ENCODE assay signal across 9 mouse cellular contexts in the genomic region with DNA sequence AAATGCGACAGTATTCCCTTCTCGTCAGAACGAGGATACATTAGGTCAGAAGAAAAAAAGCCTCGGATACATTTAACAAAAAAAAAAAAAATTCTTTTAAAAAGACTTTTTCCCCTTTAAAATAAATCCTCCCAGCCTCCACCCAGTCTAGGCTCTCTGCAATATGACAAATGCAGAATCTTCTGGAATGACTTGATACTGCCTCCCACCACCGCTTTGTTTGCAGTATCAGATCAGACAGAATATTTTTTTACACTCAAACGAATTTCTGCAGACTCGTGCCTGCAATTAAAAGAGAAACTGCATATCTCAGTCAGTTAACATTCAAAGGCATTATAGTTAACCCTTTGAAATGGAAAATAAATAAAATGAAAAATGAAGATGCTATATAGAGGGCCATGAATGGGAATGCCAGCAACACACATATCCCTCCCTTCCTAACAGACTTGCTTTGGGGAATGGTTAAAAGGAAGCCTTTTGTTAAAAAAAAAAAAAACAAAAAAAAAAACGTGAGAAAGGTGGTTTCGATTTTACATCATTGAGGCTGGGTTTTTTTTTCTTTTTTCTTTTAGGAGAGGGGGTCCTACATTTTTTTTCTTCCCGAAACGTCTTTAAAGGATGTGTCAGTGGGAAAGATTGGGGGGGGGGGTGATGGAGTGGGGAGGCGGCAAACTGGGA. TPM values are rescaled to one million over a fixed set of nuclear protein-coding genes. Genes with fewer than 3 reads are reported as not detected.
DNase-seq lines count a peak whose midpoint lies in the region; ATAC-seq and TF ChIP-seq lines count a peak whose summit lies in the region.
"Had no signal": no experiment of that assay in that cellular context is flagged by ENCODE, and none has a peak within 500 bp of the region (broad histone marks: within the 10 kb centered on the region; RNA-seq: fewer than 3 reads in every experiment).

No protein-coding gene starts in this region.

- no peaks in the 10 kb centered on the region for H3K9me3 ChIP-seq in heart, embryonic 12.5 days (replicated peaks)
- no peaks in the 10 kb centered on the region for H3K9me3 ChIP-seq in ES-E14 (ENCODE audit: control insufficient read depth, insufficient read depth, low read depth, low read length)
- no peaks in the 10 kb centered on the region for H3K9me3 ChIP-seq in forebrain, postnatal 0 days (ENCODE audit: low read length)

- H3K27ac ChIP-seq in heart, embryonic 12.5 days (ENCODE audit: poor library complexity, severe bottlenecking): peak overlapping the region; percentile 97
- H3K27ac ChIP-seq in ES-E14 (ENCODE audit: insufficient read depth, low read depth, low read length, poor library complexity, severe bottlenecking) (peak overlapping the region; percentile 98; the same call in 1 of the 2 replicates), macrophage (peak overlapping the region; percentile 95)
- H3K27ac ChIP-seq in forebrain, postnatal 0 days (ENCODE audit: low read depth, low read length): peak overlapping the region; percentile 99

- no peak for ATAC-seq in heart, embryonic 12.5 days (ENCODE audit: insufficient number of reproducible peaks, low FRiP score)
- ATAC-seq in forebrain, postnatal 0 days: no peak

- in situ Hi-C loops in ES-E14 (cut with MboI; ENCODE audit: low sequenced_read_pairs in 2 of 2, unreplicated experiment in 2 of 2): no loop called here

- DNase-seq in heart, adult 8-10 months (ENCODE audit: low spot score): no peak
- DNase-seq in ES-E14 (ENCODE audit: low read depth, low spot score): no peak
- DNase-seq in forebrain, postnatal 0 days: peak; percentile 57
- no peak for DNase-seq in right cerebral cortex, adult 2 months (ENCODE audit: low spot score in 2 of 2)
- DNase-seq in thymus, adult 18-20 months: no peak
- no peak for DNase-seq in adrenal gland, adult 8-10 months

- 12% methylated on average over 12 of the region's 12 CpGs for WGBS in heart, embryonic 12.5 days
- 5% methylated on average over 12 of the region's 12 CpGs for WGBS in forebrain, postnatal 0 days
- WGBS in macrophage (ENCODE audit: missing documents): 12% methylated on average over 12 of the region's 12 CpGs

- TF ChIP-seq CTCF in forebrain, postnatal 0 days (IDR thresholded peaks at IDR 0.05; ENCODE audit: low read depth): no peak

- H3K4me2 ChIP-seq in heart, embryonic 12.5 days: peak overlapping the region; percentile 71
- peak overlapping the region; percentile 52 for H3K4me2 ChIP-seq in forebrain, postnatal 0 days (ENCODE audit: low read depth)

- H3K36me3 ChIP-seq in heart, embryonic 12.5 days: peaks cover 38% of the 10 kb centered on the region
- H3K36me3 ChIP-seq in ES-E14 (ENCODE audit: control insufficient read depth, insufficient read depth, low read length, poor library complexity, severe bottlenecking) (peaks cover 33% of the 10 kb centered on the region), macrophage (ENCODE audit: inconsistent target) (peaks cover 38% of the 10 kb centered on the region)
- H3K36me3 ChIP-seq in forebrain, postnatal 0 days (ENCODE audit: insufficient read depth): peaks cover 25% of the 10 kb centered on the region

- H3K79me2 ChIP-seq in macrophage (ENCODE audit: inconsistent target): peaks cover 58% of the 10 kb centered on the region

- peaks cover 21% of the 10 kb centered on the region for H3K4me1 ChIP-seq in heart, embryonic 12.5 days (replicated peaks)
- H3K4me1 ChIP-seq in ES-E14 (ENCODE audit: control insufficient read depth in 2 of 2, insufficient read depth in 2 of 2, low read length in 2 of 2, poor library complexity in 1 of 2): peaks cover 6 to 12% of the 10 kb centered on the region in 2 experiments; a peak in 3 of 4 replicates
- peaks cover 13% of the 10 kb centered on the region for H3K4me1 ChIP-seq in forebrain, postnatal 0 days (ENCODE audit: insufficient read depth)

- peak overlapping the region; percentile 89 for H3K9ac ChIP-seq in heart, embryonic 12.5 days
- H3K9ac ChIP-seq in ES-E14 (ENCODE audit: insufficient read depth, low read depth, low read length, poor library complexity, severe bottlenecking): peak overlapping the region; percentile 98
- peak overlapping the region; percentile 99 for H3K9ac ChIP-seq in forebrain, postnatal 0 days

- no peaks in the 10 kb centered on the region for H3K27me3 ChIP-seq in heart, embryonic 12.5 days (replicated peaks)
- no peaks in the 10 kb centered on the region for H3K27me3 ChIP-seq in forebrain, postnatal 0 days (ENCODE audit: insufficient read depth, low read length)

- peak overlapping the region; percentile 97 for H3K4me3 ChIP-seq in heart, embryonic 12.5 days
- peak overlapping the region; percentile 87 to 98 for H3K4me3 ChIP-seq in ES-E14 (ENCODE audit: insufficient read depth in 1 of 2, low read depth in 1 of 2, low read length in 2 of 2, poor library complexity in 1 of 2, severe bottlenecking in 1 of 2)
- peak overlapping the region; percentile 98 for H3K4me3 ChIP-seq in forebrain, postnatal 0 days (ENCODE audit: low read depth, low read length)
- H3K4me3 ChIP-seq in macrophage (ENCODE audit: inconsistent target): peak overlapping the region; percentile 96

TF ChIP-seq in ES-E14, 5 proteins besides CTCF, POLR2A, EP300 and RAD21:
- TF ChIP-seq ZC3H11A (IDR thresholded peaks at IDR 0.05; ENCODE audit: borderline replicate concordance, low read depth, low read length) (no peak), ZNF384 (IDR thresholded peaks at IDR 0.05; ENCODE audit: low read depth, low read length) (peak; percentile 67), CHD2 (IDR thresholded peaks at IDR 0.05; ENCODE audit: low read depth, low read length) (no peak)

RNA-seq across cellular contexts. Expression of a gene that starts 1.1 kb away (rescaled TPM):
- 214 and 222 TPM in 2 replicates for polyA plus RNA-seq in heart, embryonic 12.5 days (2016; fragmentation: Nextera tagmentation; extraction: Ambion mirVana)
- total RNA-seq in heart, adult 8-10 months (2022): 100 to 1,000 TPM; 265 to 313 (median 289) TPM
- total RNA-seq in ES-E14 (2012; rRNA removed): 109 and 176 TPM in 2 replicates
- total RNA-seq in forebrain, postnatal 0 days (2014; rRNA removed): 220 and 286 TPM in 2 replicates
- 603 and 867 TPM in 2 replicates for polyA plus RNA-seq in forebrain, postnatal 0 days (2015; fragmentation: Nextera tagmentation; extraction: Ambion mirVana)
- total RNA-seq in macrophage (2018; cell fraction: chromatin; rRNA removed): 100 to 1,000 TPM in 20 of 26 experiments, 10 to 100 TPM in 6; 53.4 to 231 (median 136) TPM
- total RNA-seq in macrophage (2018; cell fraction: cytosol; rRNA removed): 100 to 1,000 TPM; 212 to 334 (median 277) TPM
- 100 to 1,000 TPM in 24 of 26 experiments, 10 to 100 TPM in 2; 92.5 to 392 (median 213) TPM for total RNA-seq in macrophage (2018; cell fraction: nucleus; rRNA removed)
- 161 to 315 TPM (median 200 TPM) in 3 replicates for polyA plus RNA-seq in macrophage (2018)
- 100 to 1,000 TPM; 434 to 601 (median 481) TPM for total RNA-seq in adrenal gland, adult 8-10 months (2022)

RNA-seq across cellular contexts. Expression of a gene that starts 41.0 kb away (rescaled TPM):
- polyA plus RNA-seq in heart, embryonic 12.5 days (2016; fragmentation: Nextera tagmentation; extraction: Ambion mirVana): 0.70 and 1.6 TPM in 2 replicates
- under 1 TPM in 3 of 4 experiments, not detected in 1; 0.44 to 0.53 (median 0.46) TPM for total RNA-seq in heart, adult 8-10 months (2022)
- 10.9 and 11.0 TPM in 2 replicates for total RNA-seq in ES-E14 (2012; rRNA removed)
- 6.5 and 7.0 TPM in 2 replicates for total RNA-seq in forebrain, postnatal 0 days (2014; rRNA removed)
- polyA plus RNA-seq in forebrain, postnatal 0 days (2015; fragmentation: Nextera tagmentation; extraction: Ambion mirVana): 2.5 and 4.0 TPM in 2 replicates
- 1 to 10 TPM in 24 of 26 experiments, not detected in 2; 1.1 to 5.4 (median 2.5) TPM for total RNA-seq in macrophage (2018; cell fraction: chromatin; rRNA removed)
- total RNA-seq in macrophage (2018; cell fraction: cytosol; rRNA removed): 1 to 10 TPM; 1.6 to 5.2 (median 3.2) TPM
- total RNA-seq in macrophage (2018; cell fraction: nucleus; rRNA removed): 1 to 10 TPM in 25 of 26 experiments, under 1 TPM in 1; 0.93 to 5.9 (median 3.7) TPM
- 2.8 to 3.3 TPM (median 3.0 TPM) in 3 replicates for polyA plus RNA-seq in macrophage (2018)
- 10 to 100 TPM in 1 of 4 experiments, 1 to 10 TPM in 3; 4.5 to 15.0 (median 7.8) TPM for total RNA-seq in adrenal gland, adult 8-10 months (2022)

RNA-seq across cellular contexts. Expression of a gene that starts 45.6 kb away (rescaled TPM):
- 916 and 1,021 TPM in 2 replicates for polyA plus RNA-seq in heart, embryonic 12.5 days (2016; fragmentation: Nextera tagmentation; extraction: Ambion mirVana)
- 100 to 1,000 TPM; 312 to 583 (median 421) TPM for total RNA-seq in heart, adult 8-10 months (2022)
- total RNA-seq in ES-E14 (2012; rRNA removed): 630 and 878 TPM in 2 replicates
- total RNA-seq in forebrain, postnatal 0 days (2014; rRNA removed): 9.8 and 11.5 TPM in 2 replicates
- 9.2 and 11.2 TPM in 2 replicates for polyA plus RNA-seq in forebrain, postnatal 0 days (2015; fragmentation: Nextera tagmentation; extraction: Ambion mirVana)
- total RNA-seq in macrophage (2018; cell fraction: chromatin; rRNA removed): 1 to 10 TPM in 1 of 26 experiments, not detected in 25; 7.5 TPM
- 1 to 10 TPM in 1 of 26 experiments, under 1 TPM in 15, not detected in 10; 0.14 to 1.1 (median 0.39) TPM for total RNA-seq in macrophage (2018; cell fraction: cytosol; rRNA removed)
- total RNA-seq in macrophage (2018; cell fraction: nucleus; rRNA removed): under 1 TPM in 1 of 26 experiments, not detected in 25; 0.70 TPM
- polyA plus RNA-seq in macrophage (2018): 0.23 to 0.43 TPM in 2 of 3 replicates, not detected in the other
- 100 to 1,000 TPM; 113 to 288 (median 256) TPM for total RNA-seq in adrenal gland, adult 8-10 months (2022)

RNA-seq across cellular contexts. Expression of a gene that starts 46.5 kb away (rescaled TPM):
- 0.13 TPM in 1 of 2 replicates, not detected in the other for polyA plus RNA-seq in heart, embryonic 12.5 days (2016; fragmentation: Nextera tagmentation; extraction: Ambion mirVana)
- total RNA-seq in heart, adult 8-10 months (2022): not detected
- 12.7 and 16.1 TPM in 2 replicates for total RNA-seq in ES-E14 (2012; rRNA removed)
- 0.14 TPM in 1 of 2 replicates, not detected in the other for total RNA-seq in forebrain, postnatal 0 days (2014; rRNA removed)
- 0.14 and 0.23 TPM in 2 replicates for polyA plus RNA-seq in forebrain, postnatal 0 days (2015; fragmentation: Nextera tagmentation; extraction: Ambion mirVana)
- not detected for total RNA-seq in macrophage (2018; cell fraction: chromatin; rRNA removed)
- total RNA-seq in macrophage (2018; cell fraction: cytosol; rRNA removed): not detected
- not detected for total RNA-seq in macrophage (2018; cell fraction: nucleus; rRNA removed)
- not detected in 3 replicates for polyA plus RNA-seq in macrophage (2018)
- total RNA-seq in adrenal gland, adult 8-10 months (2022): not detected
- total RNA-seq: left cerebral cortex, postnatal 25 days had no signal
